Mouse (Mus musculus) liver, adult 2 months (tissue): ENCODE data around the gene Inpp5f.

ENCODE experiments used
- CTCF ChIP-seq: fragments of 200-500 bp; IDR thresholded peaks from 2 replicates; pipeline ENCODE4 v1.5.1; 2011; ENCODE audit warnings: low read depth, low read length, control low read depth
- POLR2A ChIP-seq: fragments of 200-500 bp; IDR thresholded peaks from 2 replicates; pipeline ENCODE4 v1.6.1; 2011; ENCODE audit warnings: low read length, control low read depth; ENCODE audit not compliant: insufficient read depth; ENCODE audit errors: extremely low read depth

- TF ChIP-seq POLR2A: no peak
- no peak for TF ChIP-seq CTCF
Observed at GRCm38 (mm10) chr7:128575211-128575610, 35.9 kb upstream of the Inpp5f start.
